Mouse (Mus musculus): ENCODE results near the gene Glis1. TPM values are rescaled to one million over a fixed set of nuclear protein-coding genes. Genes with fewer than 3 reads are reported as not detected.

The Glis1 gene
- polyA plus RNA-seq, 1 experiment from 2014 or later = 0.75 TPM

- no peak for ATAC-seq
- 85% methylated on average over 11 of the region's 11 CpGs for WGBS
- H3K27me3 ChIP-seq = no peaks in the 10 kb centered on the region
- H3K9ac ChIP-seq = no peak overlapping the region
- peaks cover 5% of the 10 kb centered on the region; the same call in 1 of the 2 replicates for H3K4me1 ChIP-seq
- H3K4me3 ChIP-seq = no peak overlapping the region
- no peaks in the 10 kb centered on the region for H3K36me3 ChIP-seq (ENCODE audit: poor library complexity, severe bottlenecking)
- H3K27ac ChIP-seq = no peak overlapping the region
- no peak overlapping the region for H3K4me2 ChIP-seq
- no peaks in the 10 kb centered on the region for H3K9me3 ChIP-seq (replicated peaks)
Observed at GRCm38 (mm10) chr4:107523607-107524151, 89.3 kb downstream of the Glis1 start.

- no peak overlapping the region for H3K27ac ChIP-seq
- no peak overlapping the region for H3K4me3 ChIP-seq
- H3K27me3 ChIP-seq = no peaks in the 10 kb centered on the region
- H3K36me3 ChIP-seq (ENCODE audit: poor library complexity, severe bottlenecking) = no peaks in the 10 kb centered on the region
- no peak for ATAC-seq
- H3K9ac ChIP-seq = no peak overlapping the region
- H3K4me1 ChIP-seq = no peaks in the 10 kb centered on the region
- H3K9me3 ChIP-seq (replicated peaks) = no peaks in the 10 kb centered on the region
- no peak overlapping the region for H3K4me2 ChIP-seq
- 86% methylated on average over 11 of the region's 11 CpGs for WGBS
Observed at GRCm38 (mm10) chr4:107535126-107535525, 100.7 kb downstream of the Glis1 start.

GRCm38 (mm10) chr4:107538116-107538515, 103.7 kb downstream of the Glis1 start:
- no peaks in the 10 kb centered on the region for H3K27me3 ChIP-seq

GRCm38 (mm10) chr4:107538561-107538960, 104.2 kb downstream of the Glis1 start:
- Histone ChIP-seq H3K9ac (no peak overlapping the region), H3K4me1 (no peaks in the 10 kb centered on the region), H3K27me3 (no peaks in the 10 kb centered on the region), H3K36me3 (ENCODE audit: poor library complexity, severe bottlenecking) (no peaks in the 10 kb centered on the region), H3K4me2 (no peak overlapping the region), H3K27ac (no peak overlapping the region), H3K4me3 (no peak overlapping the region), H3K9me3 (replicated peaks) (no peaks in the 10 kb centered on the region)
- 80% methylated on average over 3 of the region's 3 CpGs for WGBS
- no peak for ATAC-seq

More at GRCm38 (mm10) chr4:107538116-107538515, 103.7 kb downstream of the Glis1 start:
- Histone ChIP-seq H3K4me1 (no peaks in the 10 kb centered on the region), H3K36me3 (ENCODE audit: poor library complexity, severe bottlenecking) (no peaks in the 10 kb centered on the region), H3K4me3 (no peak overlapping the region), H3K9me3 (replicated peaks) (no peaks in the 10 kb centered on the region), H3K4me2 (no peak overlapping the region), H3K9ac (no peak overlapping the region), H3K27ac (no peak overlapping the region)
- 64% methylated on average over 13 of the region's 13 CpGs for WGBS
- no peak for ATAC-seq

DNA sequence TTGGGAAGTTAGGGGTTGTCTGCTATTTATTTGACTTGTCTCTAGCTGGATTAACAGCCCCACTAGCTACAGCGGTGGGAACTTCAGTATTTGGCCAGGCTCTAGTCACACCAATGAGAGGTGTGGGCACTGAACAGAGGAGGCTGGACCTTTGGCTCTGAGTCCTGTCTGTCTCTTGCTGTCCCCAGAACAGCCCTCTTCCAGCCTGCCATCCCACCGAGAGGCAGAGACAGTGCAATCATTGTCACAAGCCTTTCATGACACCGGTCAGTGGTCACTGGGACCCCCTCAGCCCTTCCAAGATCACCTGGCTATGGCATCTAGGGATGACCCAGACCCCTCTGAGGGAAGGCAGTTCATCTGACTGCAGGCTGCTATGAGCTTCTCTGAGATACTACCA, 104.6 kb downstream of the Glis1 start:
- no peak overlapping the region for H3K4me3 ChIP-seq
- no peak overlapping the region for H3K4me2 ChIP-seq
- H3K9me3 ChIP-seq (replicated peaks) = no peaks in the 10 kb centered on the region
- no peak overlapping the region for H3K9ac ChIP-seq
- no peak for ATAC-seq
- no peaks in the 10 kb centered on the region for H3K27me3 ChIP-seq
- H3K27ac ChIP-seq = no peak overlapping the region
- H3K4me1 ChIP-seq = no peaks in the 10 kb centered on the region
- 89% methylated on average over 3 of the region's 3 CpGs for whole genome bisulfite sequencing
- H3K36me3 ChIP-seq (ENCODE audit: poor library complexity, severe bottlenecking) = no peaks in the 10 kb centered on the region

DNA sequence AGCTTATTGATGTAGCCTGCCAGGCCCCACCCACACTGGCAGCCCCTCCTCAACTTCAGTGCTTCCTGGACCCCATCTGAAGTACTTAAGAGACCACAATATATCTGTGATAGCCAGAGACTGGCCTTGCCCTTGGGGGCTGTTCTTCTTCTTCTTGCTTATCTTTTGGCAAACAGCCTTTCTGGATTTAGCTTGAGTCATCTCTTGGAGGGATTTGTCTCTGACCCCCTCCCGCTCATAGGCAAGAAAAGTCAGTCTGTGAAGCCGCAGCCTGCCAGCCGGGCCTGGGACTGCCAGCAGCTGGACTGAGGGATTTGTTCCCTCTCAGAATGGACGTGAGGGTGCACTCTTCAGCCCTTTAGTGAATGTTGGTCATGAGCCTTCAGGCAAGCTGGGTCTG, 107.4 kb downstream of the Glis1 start:
- ATAC-seq = no peak
- Histone ChIP-seq H3K4me2 (no peak overlapping the region), H3K36me3 (ENCODE audit: poor library complexity, severe bottlenecking) (no peaks in the 10 kb centered on the region), H3K4me3 (no peak overlapping the region), H3K27me3 (no peaks in the 10 kb centered on the region), H3K9me3 (replicated peaks) (no peaks in the 10 kb centered on the region), H3K4me1 (0 out of 2 replicates have a peak, but pooled peaks cover 4% of the 10 kb centered on the region), H3K9ac (no peak overlapping the region), H3K27ac (no peak overlapping the region)
- WGBS = 76% methylated on average over 4 of the region's 4 CpGs

DNA sequence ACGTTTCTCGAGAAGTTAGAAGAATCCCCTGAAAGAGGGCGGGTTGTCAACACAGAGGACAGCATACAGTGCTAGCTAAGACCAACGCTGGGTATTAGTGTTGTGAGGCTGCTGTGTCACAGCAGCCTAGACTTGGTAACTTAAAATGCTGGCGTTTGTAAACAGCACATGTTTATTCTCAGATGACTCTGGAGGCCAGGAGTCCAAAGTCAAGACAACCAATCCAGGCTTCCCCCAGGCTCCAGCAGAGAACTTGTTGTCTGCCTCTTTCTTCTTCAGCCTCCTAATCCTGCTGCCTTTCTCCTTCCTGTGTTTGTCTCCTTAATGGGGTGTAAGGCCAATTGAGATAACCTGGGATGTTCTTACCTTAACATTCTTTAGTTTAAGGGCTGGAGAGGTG, 110.5 kb downstream of the Glis1 start:
- no peak overlapping the region for H3K9ac ChIP-seq
- no peak overlapping the region for H3K27ac ChIP-seq
- no peaks in the 10 kb centered on the region for H3K36me3 ChIP-seq (ENCODE audit: poor library complexity, severe bottlenecking)
- H3K27me3 ChIP-seq = no peaks in the 10 kb centered on the region
- ATAC-seq = no peak
- H3K4me2 ChIP-seq = no peak overlapping the region
- no peaks in the 10 kb centered on the region for H3K9me3 ChIP-seq (replicated peaks)
- H3K4me3 ChIP-seq = no peak overlapping the region
- 0 out of 2 replicates have a peak, but pooled peaks cover 4% of the 10 kb centered on the region for H3K4me1 ChIP-seq
- WGBS = 84% methylated on average over 5 of the region's 5 CpGs

DNA sequence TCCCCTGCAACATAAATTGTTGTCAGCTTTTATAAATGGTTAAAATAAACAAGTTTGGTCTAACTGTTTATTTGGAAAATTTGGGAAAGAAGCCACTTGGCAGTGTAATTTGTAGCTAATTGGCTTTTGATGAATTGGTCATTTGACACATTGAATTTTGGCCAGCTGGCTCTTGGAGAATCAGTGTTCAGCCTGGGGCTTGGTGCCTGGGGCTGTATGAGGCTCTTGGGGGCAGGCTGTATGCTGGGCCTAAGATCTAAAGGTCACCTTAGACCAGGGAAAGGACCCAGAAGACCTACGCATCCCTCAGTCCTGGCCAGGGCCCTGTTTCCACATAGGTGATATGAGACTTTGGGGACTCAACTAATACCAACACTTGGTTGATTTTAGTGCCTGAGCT, 111.3 kb downstream of the Glis1 start:
- no peak overlapping the region for H3K9ac ChIP-seq
- no peak overlapping the region for H3K4me2 ChIP-seq
- no peaks in the 10 kb centered on the region for H3K27me3 ChIP-seq
- no peaks in the 10 kb centered on the region for H3K36me3 ChIP-seq (ENCODE audit: poor library complexity, severe bottlenecking)
- H3K4me3 ChIP-seq = no peak overlapping the region
- no peak for ATAC-seq
- H3K4me1 ChIP-seq = 0 out of 2 replicates have a peak, but pooled peaks cover 4% of the 10 kb centered on the region
- no peaks in the 10 kb centered on the region for H3K9me3 ChIP-seq (replicated peaks)
- H3K27ac ChIP-seq = no peak overlapping the region
- 96% methylated on average over 1 of the region's 1 CpGs for WGBS

- H3K27me3 ChIP-seq = no peaks in the 10 kb centered on the region
- H3K4me2 ChIP-seq = no peak overlapping the region
- no peak overlapping the region for H3K4me3 ChIP-seq
- ATAC-seq = no peak
- H3K4me1 ChIP-seq = 0 out of 2 replicates have a peak, but pooled peaks cover 4% of the 10 kb centered on the region
- H3K27ac ChIP-seq = no peak overlapping the region
- no peak overlapping the region for H3K9ac ChIP-seq
- WGBS = 54% methylated on average over 8 of the region's 8 CpGs
- H3K9me3 ChIP-seq (replicated peaks) = no peaks in the 10 kb centered on the region
- H3K36me3 ChIP-seq (ENCODE audit: poor library complexity, severe bottlenecking) = no peaks in the 10 kb centered on the region
Observed at GRCm38 (mm10) chr4:107546525-107546924, 112.1 kb downstream of the Glis1 start.

GRCm38 (mm10) chr4:107550096-107550495, 115.7 kb downstream of the Glis1 start:
- 0 out of 2 replicates have a peak, but pooled peaks cover 4% of the 10 kb centered on the region for H3K4me1 ChIP-seq
- H3K36me3 ChIP-seq (ENCODE audit: poor library complexity, severe bottlenecking) = no peaks in the 10 kb centered on the region
- H3K27me3 ChIP-seq = no peaks in the 10 kb centered on the region
- 88% methylated on average over 10 of the region's 10 CpGs for WGBS
- H3K27ac ChIP-seq = no peak overlapping the region
- no peaks in the 10 kb centered on the region for H3K9me3 ChIP-seq (replicated peaks)
- no peak for ATAC-seq
- no peak overlapping the region for H3K4me3 ChIP-seq
- H3K9ac ChIP-seq = no peak overlapping the region
- no peak overlapping the region for H3K4me2 ChIP-seq

GRCm38 (mm10) chr4:107550546-107550945, 116.2 kb downstream of the Glis1 start:
- ATAC-seq = no peak
- Histone ChIP-seq H3K4me3 (no peak overlapping the region), H3K9ac (no peak overlapping the region), H3K9me3 (replicated peaks) (no peaks in the 10 kb centered on the region), H3K4me2 (no peak overlapping the region), H3K27me3 (no peaks in the 10 kb centered on the region), H3K27ac (no peak overlapping the region), H3K4me1 (0 out of 2 replicates have a peak, but pooled peaks cover 4% of the 10 kb centered on the region), H3K36me3 (ENCODE audit: poor library complexity, severe bottlenecking) (no peaks in the 10 kb centered on the region)
- WGBS = 85% methylated on average over 3 of the region's 3 CpGs

DNA sequence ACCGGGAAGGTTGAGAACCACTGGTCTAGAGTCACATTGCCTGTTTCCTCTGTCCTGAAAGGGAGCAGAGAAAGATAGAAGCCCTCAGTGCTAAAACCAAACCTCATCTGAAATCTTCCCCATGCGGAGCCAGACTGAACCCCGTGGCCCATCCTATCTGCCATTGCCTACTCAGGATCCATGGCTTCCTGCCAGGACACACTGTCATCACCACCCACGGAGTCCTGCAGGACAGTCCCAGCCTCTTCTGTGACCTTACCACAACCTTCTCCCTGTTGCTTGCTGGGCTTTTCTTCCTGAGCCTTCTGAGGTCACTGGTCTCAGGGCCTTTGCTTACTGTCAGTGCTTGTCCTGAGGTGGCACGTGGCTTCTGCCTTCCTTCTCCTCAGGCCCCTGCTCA, 118.3 kb downstream of the Glis1 start:
- Histone ChIP-seq H3K4me2 (no peak overlapping the region), H3K9ac (no peak overlapping the region), H3K27me3 (no peaks in the 10 kb centered on the region), H3K36me3 (ENCODE audit: poor library complexity, severe bottlenecking) (no peaks in the 10 kb centered on the region), H3K9me3 (replicated peaks) (no peaks in the 10 kb centered on the region), H3K27ac (no peak overlapping the region), H3K4me1 (no peaks in the 10 kb centered on the region), H3K4me3 (no peak overlapping the region)
- ATAC-seq = no peak
- WGBS = 77% methylated on average over 5 of the region's 5 CpGs

DNA sequence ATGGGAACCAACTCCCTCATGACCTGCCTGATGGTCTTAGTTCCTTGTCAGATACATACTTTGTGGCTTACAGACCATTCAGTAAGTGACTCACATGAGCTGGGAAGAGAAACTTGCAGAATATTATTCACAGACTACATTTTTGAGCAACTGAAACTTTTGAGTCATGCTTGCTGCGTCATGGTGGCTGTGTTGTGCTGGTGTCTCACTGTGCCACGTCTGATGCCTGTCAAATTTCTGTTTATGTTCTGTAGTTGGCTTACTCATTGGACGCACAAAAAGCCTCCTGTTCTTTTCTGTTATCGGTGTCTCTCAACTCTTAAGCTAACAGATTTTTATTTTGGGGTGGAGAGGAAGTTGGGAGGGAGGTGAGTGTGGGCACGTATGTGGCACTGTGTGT, 119.4 kb downstream of the Glis1 start:
- H3K36me3 ChIP-seq (ENCODE audit: poor library complexity, severe bottlenecking) = no peaks in the 10 kb centered on the region
- H3K9ac ChIP-seq = no peak overlapping the region
- no peaks in the 10 kb centered on the region for H3K27me3 ChIP-seq
- H3K9me3 ChIP-seq (replicated peaks) = no peaks in the 10 kb centered on the region
- WGBS = 82% methylated on average over 5 of the region's 5 CpGs
- H3K4me1 ChIP-seq = 0 out of 2 replicates have a peak, but pooled peaks cover 6% of the 10 kb centered on the region
- H3K4me3 ChIP-seq = no peak overlapping the region
- no peak for ATAC-seq
- no peak overlapping the region for H3K27ac ChIP-seq
- H3K4me2 ChIP-seq = no peak overlapping the region
